Mouse (Mus musculus) embryonic facial prominence, embryonic 13.5 days (tissue): ENCODE results near the gene Fmo4. TPM values are rescaled to one million over a fixed set of nuclear protein-coding genes. Genes with fewer than 3 reads are reported as not detected.
"Not testable (repeated sequence)": the region's sequence is repeated elsewhere in the genome, so short reads cannot be mapped to it uniquely, and the experiment has no call there.

Source experiments
- ATAC-seq: fragments of 200-750 bp; cut with Nextera tagmentation; 2 replicates; pipeline ENCODE4 v1.8.0; 2017; ENCODE audit warnings: low read depth; ENCODE audit not compliant: insufficient number of reproducible peaks, insufficient read depth, low FRiP score, low TSS enrichment
- H3K27ac ChIP-seq: fragments of 300-500 bp; sonication (generic); 2 replicates; pipeline ENCODE4 v1.5.1; 2015; ENCODE audit warnings: moderate library complexity, mild to moderate bottlenecking, inconsistent platforms
- H3K27me3 ChIP-seq: fragments of 300-500 bp; sonication (generic); 2 replicates; pipeline ENCODE4 v1.6.1; 2015; ENCODE audit warnings: mild to moderate bottlenecking, inconsistent platforms
- H3K36me3 ChIP-seq: fragments of 300-500 bp; sonication (generic); 2 replicates; pipeline ENCODE4 v1.6.1; 2015; ENCODE audit warnings: mild to moderate bottlenecking, inconsistent platforms
- H3K4me1 ChIP-seq: fragments of 300-500 bp; sonication (generic); 2 replicates; pipeline ENCODE4 v1.6.1; 2015; ENCODE audit warnings: inconsistent platforms
- H3K4me2 ChIP-seq: fragments of 300-500 bp; sonication (generic); 2 replicates; pipeline ENCODE4 v1.6.1; 2015; ENCODE audit warnings: moderate library complexity, mild to moderate bottlenecking, inconsistent platforms
- H3K4me3 ChIP-seq: fragments of 300-500 bp; sonication (generic); 2 replicates; pipeline ENCODE4 v1.5.1; 2015; ENCODE audit warnings: mild to moderate bottlenecking, inconsistent platforms
- H3K9ac ChIP-seq: fragments of 300-500 bp; sonication (generic); 2 replicates; pipeline ENCODE4 v1.6.1; 2015; ENCODE audit warnings: mild to moderate bottlenecking, inconsistent platforms
- H3K9me3 ChIP-seq: fragments of 300-500 bp; sonication (generic); 2 replicates; pipeline ENCODE4 v1.6.1; 2016; ENCODE audit warnings: inconsistent platforms
- WGBS: fragments of 180-500 bp; shearing (Covaris S2); methylation state at CpG from one replicate; pipeline ENCODE4 v1.1.7; 2015; ENCODE audit warnings: mixed read lengths; 5-methylcytosine and 5-hydroxymethylcytosine counted together
- polyA plus RNA-seq: library from polyadenylated mRNA; unstranded; fragments of >200 nt; fragmentation: Nextera tagmentation; extraction: Ambion mirVana; gene quantifications from 2 replicates; pipeline ENCODE4 v1.2.1, GENCODE M21; 2015

Fmo4 gene
- polyA plus RNA-seq, 1 experiment from 2014 or later = 0.46 TPM

- 73% methylated on average over 4 of the region's 4 CpGs for WGBS
- ATAC-seq = no peak
- H3K9ac ChIP-seq = no peak overlapping the region
- H3K4me2 ChIP-seq = no peak overlapping the region
- H3K9me3 ChIP-seq = no peaks in the 10 kb centered on the region
- no peak overlapping the region for H3K27ac ChIP-seq
- H3K36me3 ChIP-seq = no peaks in the 10 kb centered on the region
- H3K4me1 ChIP-seq = 0 out of 2 replicates have a peak, but pooled peaks cover 3% of the 10 kb centered on the region
- no peak overlapping the region for H3K4me3 ChIP-seq
- H3K27me3 ChIP-seq = no peaks in the 10 kb centered on the region
Observed at GRCm38 (mm10) chr1:162785222-162785621, 28.6 kb downstream of the Fmo4 start.

GRCm38 (mm10) chr1:162783669-162784248 lies 30.0 kb downstream of the Fmo4 start:
- no peak overlapping the region for H3K4me2 ChIP-seq
- no peaks in the 10 kb centered on the region for H3K27me3 ChIP-seq
- H3K4me1 ChIP-seq = 0 out of 2 replicates have a peak, but pooled peaks cover 3% of the 10 kb centered on the region
- 55% methylated on average over 7 of the region's 7 CpGs for WGBS
- no peak overlapping the region for H3K4me3 ChIP-seq
- no peak for ATAC-seq
- H3K36me3 ChIP-seq = no peaks in the 10 kb centered on the region
- no peak overlapping the region for H3K27ac ChIP-seq
- H3K9me3 ChIP-seq = no peaks in the 10 kb centered on the region
- H3K9ac ChIP-seq = no peak overlapping the region

- not testable (repeated sequence) for H3K4me2 ChIP-seq, H3K27me3 ChIP-seq, H3K9me3 ChIP-seq, H3K27ac ChIP-seq, H3K9ac ChIP-seq, H3K4me3 ChIP-seq, H3K4me1 ChIP-seq, ATAC-seq, H3K36me3 ChIP-seq
- 88% methylated on average over 2 of the region's 2 CpGs for WGBS
Observed at GRCm38 (mm10) chr1:162781035-162781434, 32.7 kb downstream of the Fmo4 start.

- Histone ChIP-seq H3K27ac (no peak overlapping the region), H3K9me3 (no peaks in the 10 kb centered on the region), H3K27me3 (no peaks in the 10 kb centered on the region), H3K4me2 (no peak overlapping the region), H3K9ac (no peak overlapping the region), H3K36me3 (no peaks in the 10 kb centered on the region), H3K4me3 (no peak overlapping the region), H3K4me1 (peaks cover 6% of the 10 kb centered on the region; the same call in 1 of the 2 replicates)
- no peak for ATAC-seq
- 80% methylated on average over 5 of the region's 5 CpGs for WGBS
Observed at GRCm38 (mm10) chr1:162777943-162778538, 35.7 kb downstream of the Fmo4 start.

- H3K27me3 ChIP-seq = no peaks in the 10 kb centered on the region
- peaks cover 6% of the 10 kb centered on the region; the same call in 1 of the 2 replicates for H3K4me1 ChIP-seq
- no peak overlapping the region for H3K4me2 ChIP-seq
- H3K4me3 ChIP-seq = no peak overlapping the region
- H3K9me3 ChIP-seq = no peaks in the 10 kb centered on the region
- H3K27ac ChIP-seq = no peak overlapping the region
- no peaks in the 10 kb centered on the region for H3K36me3 ChIP-seq
- no peak overlapping the region for H3K9ac ChIP-seq
- no peak for ATAC-seq
- 65% methylated on average over 4 of the region's 4 CpGs for WGBS
Observed at GRCm38 (mm10) chr1:162773661-162774060, 40.1 kb downstream of the Fmo4 start.

- no peak for ATAC-seq
- peaks cover 6% of the 10 kb centered on the region; the same call in 1 of the 2 replicates for H3K4me1 ChIP-seq
- WGBS = 39% methylated on average over 4 of the region's 4 CpGs
Observed at GRCm38 (mm10) chr1:162771617-162772360, 42.0 kb downstream of the Fmo4 start.

GRCm38 (mm10) chr1:162752009-162752408 lies 61.8 kb downstream of the Fmo4 start:
- no peaks in the 10 kb centered on the region for H3K4me1 ChIP-seq
- H3K36me3 ChIP-seq = no peaks in the 10 kb centered on the region
- H3K9me3 ChIP-seq = no peaks in the 10 kb centered on the region
- no peaks in the 10 kb centered on the region for H3K27me3 ChIP-seq
- no peak overlapping the region for H3K9ac ChIP-seq
- no peak overlapping the region for H3K27ac ChIP-seq
- no peak overlapping the region for H3K4me2 ChIP-seq
- 86% methylated on average over 6 of the region's 6 CpGs for WGBS
- no peak overlapping the region for H3K4me3 ChIP-seq
- no peak for ATAC-seq

More at GRCm38 (mm10) chr1:162771617-162772360, 42.0 kb downstream of the Fmo4 start:
- Histone ChIP-seq H3K9me3 (no peaks in the 10 kb centered on the region), H3K36me3 (no peaks in the 10 kb centered on the region), H3K27ac (no peak overlapping the region), H3K4me2 (no peak overlapping the region), H3K9ac (no peak overlapping the region), H3K27me3 (no peaks in the 10 kb centered on the region), H3K4me3 (no peak overlapping the region)

GRCm38 (mm10) chr1:162749607-162750006 lies 64.2 kb downstream of the Fmo4 start:
- Histone ChIP-seq H3K4me3 (no peak overlapping the region), H3K9ac (no peak overlapping the region), H3K27ac (no peak overlapping the region), H3K27me3 (no peaks in the 10 kb centered on the region), H3K9me3 (no peaks in the 10 kb centered on the region), H3K4me1 (no peaks in the 10 kb centered on the region), H3K36me3 (no peaks in the 10 kb centered on the region), H3K4me2 (no peak overlapping the region)
- WGBS = 71% methylated on average over 7 of the region's 7 CpGs
- no peak for ATAC-seq

- ATAC-seq = no peak
- no peaks in the 10 kb centered on the region for H3K9me3 ChIP-seq
- no peak overlapping the region for H3K4me3 ChIP-seq
- no peak overlapping the region for H3K9ac ChIP-seq
- no peaks in the 10 kb centered on the region for H3K36me3 ChIP-seq
- WGBS = 81% methylated on average over 5 of the region's 5 CpGs
- H3K27me3 ChIP-seq = no peaks in the 10 kb centered on the region
- H3K27ac ChIP-seq = no peak overlapping the region
- no peaks in the 10 kb centered on the region for H3K4me1 ChIP-seq
- H3K4me2 ChIP-seq = no peak overlapping the region
Observed at GRCm38 (mm10) chr1:162748761-162749160, 65.0 kb downstream of the Fmo4 start.

Other genes starting within 250 kb of the Fmo4 start
- 85.8 and 95.2 TPM in 2 replicates for gene Vamp4, start 243.5 kb downstream of the Fmo4 start, polyA plus RNA-seq
- not detected in 2 replicates for gene Myoc, start 174.8 kb downstream of the Fmo4 start, polyA plus RNA-seq
- not detected in 2 replicates for gene Myocos, start 155.8 kb downstream of the Fmo4 start, polyA plus RNA-seq
- gene Prrc2c, start 73.4 kb downstream of the Fmo4 start, polyA plus RNA-seq = 205 and 229 TPM in 2 replicates
- gene Fmo1, start 52.6 kb upstream of the Fmo4 start, polyA plus RNA-seq = 21.3 and 35.1 TPM in 2 replicates
- 2.8 and 3.3 TPM in 2 replicates for gene Fmo2, start 84.8 kb upstream of the Fmo4 start, polyA plus RNA-seq
- gene Fmo6, start 123.5 kb upstream of the Fmo4 start, polyA plus RNA-seq = 1.6 and 2.4 TPM in 2 replicates
- not detected in 2 replicates for gene Fmo3, start 170.6 kb upstream of the Fmo4 start, polyA plus RNA-seq